Mouse (Mus musculus) hindlimb bud, embryonic 11.5 days (tissue): ENCODE results near the gene Cep63.

Experiments used
- DNase-seq: peaks from one replicate; pipeline ENCODE4 v3.0.0-alpha.2; 2012; ENCODE audit warnings: low read depth, low spot score; ENCODE audit errors: extremely low spot score

The Cep63 gene

GRCm38 (mm10) chr9:102577480-102577879 lies 48.9 kb downstream of the Cep63 start:
- no peak for DNase-seq

GRCm38 (mm10) chr9:102572888-102573287 lies 53.4 kb downstream of the Cep63 start:
- DNase-seq, result no peak

- DNase-seq, result no peak
Measured at GRCm38 (mm10) chr9:102558463-102558862, 67.9 kb downstream of the Cep63 start.

- DNase-seq, result no peak
Measured at GRCm38 (mm10) chr9:102553781-102554180, 72.6 kb downstream of the Cep63 start.

GRCm38 (mm10) chr9:102551771-102552170 lies 74.6 kb downstream of the Cep63 start:
- DNase-seq, result no peak

GRCm38 (mm10) chr9:102549211-102549610 lies 77.1 kb downstream of the Cep63 start:
- DNase-seq, result no peak

GRCm38 (mm10) chr9:102547028-102547354 lies 79.3 kb downstream of the Cep63 start:
- DNase-seq, result no peak

- no peak for DNase-seq
Measured at GRCm38 (mm10) chr9:102546256-102547027, 79.9 kb downstream of the Cep63 start.

GRCm38 (mm10) chr9:102545406-102546255 lies 80.7 kb downstream of the Cep63 start:
- no peak for DNase-seq

GRCm38 (mm10) chr9:102544773-102545366 lies 81.5 kb downstream of the Cep63 start:
- DNase-seq, result peak; percentile 83

GRCm38 (mm10) chr9:102544116-102544772 lies 82.1 kb downstream of the Cep63 start:
- no peak for DNase-seq

- DNase-seq, result no peak
Measured at GRCm38 (mm10) chr9:102543761-102544115, 82.6 kb downstream of the Cep63 start.

- no peak for DNase-seq
Measured at GRCm38 (mm10) chr9:102542540-102542939, 83.8 kb downstream of the Cep63 start.

- no peak for DNase-seq
Measured at GRCm38 (mm10) chr9:102541666-102542065, 84.7 kb downstream of the Cep63 start.

GRCm38 (mm10) chr9:102539699-102540098 lies 86.6 kb downstream of the Cep63 start:
- DNase-seq, result no peak

- DNase-seq, result no peak
Measured at GRCm38 (mm10) chr9:102536968-102537367, 89.4 kb downstream of the Cep63 start.
